Mouse (Mus musculus) intestine, embryonic 16.5 days (tissue): ENCODE results near the gene Olfr1512. TPM values are rescaled to one million over a fixed set of nuclear protein-coding genes. Genes with fewer than 3 reads are reported as not detected.
A peak's percentile ranks its signal among the peaks of the same experiment; 100 is the strongest.

ENCODE experiments used
- ATAC-seq: fragments of 200-750 bp; cut with Nextera tagmentation; 2 replicates; pipeline ENCODE4 v1.8.0; 2017; ENCODE audit warnings: moderate TSS enrichment, moderate library complexity
- H3K27ac ChIP-seq: fragments of 300-500 bp; sonication (generic); 2 replicates; pipeline ENCODE4 v1.5.1; 2014; ENCODE audit warnings: mild to moderate bottlenecking, low read length
- H3K27me3 ChIP-seq: fragments of 300-500 bp; sonication (generic); replicated peaks from 2 replicates; pipeline ENCODE4 v1.6.1; 2014; ENCODE audit warnings: low read length, control low read depth, mixed read lengths; ENCODE audit not compliant: control insufficient read depth, insufficient read depth
- H3K36me3 ChIP-seq: fragments of 300-500 bp; sonication (generic); 2 replicates; pipeline ENCODE4 v1.6.1; 2014; ENCODE audit warnings: low read length, control low read depth; ENCODE audit not compliant: control insufficient read depth, insufficient read depth
- H3K4me1 ChIP-seq: fragments of 300-500 bp; sonication (generic); 2 replicates; pipeline ENCODE4 v1.6.1; 2014; ENCODE audit warnings: low read length, control low read depth, mixed read lengths; ENCODE audit not compliant: control insufficient read depth, insufficient read depth
- H3K4me2 ChIP-seq: fragments of 300-500 bp; sonication (generic); 2 replicates; pipeline ENCODE4 v1.6.1; 2014; ENCODE audit warnings: low read depth, low read length, control low read depth
- H3K4me3 ChIP-seq: fragments of 300-500 bp; sonication (generic); 2 replicates; pipeline ENCODE4 v1.5.1; 2014; ENCODE audit warnings: mild to moderate bottlenecking, low read length
- H3K9ac ChIP-seq: fragments of 300-500 bp; sonication (generic); 2 replicates; pipeline ENCODE4 v1.6.1; 2014; ENCODE audit warnings: low read depth, low read length
- H3K9me3 ChIP-seq: fragments of 300-500 bp; sonication (generic); 2 replicates; pipeline ENCODE4 v1.6.1; 2016; ENCODE audit warnings: low read length, control low read depth; ENCODE audit not compliant: control insufficient read depth
- WGBS: fragments of 180-500 bp; shearing (Covaris S2); extraction: QIAGEN DNeasy Blood & Tissue Kit; methylation state at CpG from one replicate; pipeline ENCODE4 v1.1.7; 2014; 5-methylcytosine and 5-hydroxymethylcytosine counted together
- polyA plus RNA-seq: library from polyadenylated mRNA; unstranded; fragments of >200 nt; fragmentation: Nextera tagmentation; extraction: Ambion mirVana; gene quantifications from 2 replicates; pipeline ENCODE4 v1.2.1, GENCODE M21; 2015

The Olfr1512 gene
- polyA plus RNA-seq, 1 experiment from 2014 or later = not detected

- no peaks in the 10 kb centered on the region for H3K36me3 ChIP-seq
- no peaks in the 10 kb centered on the region; the same call in 1 of the 2 replicates for H3K27me3 ChIP-seq
- H3K4me1 ChIP-seq = no peaks in the 10 kb centered on the region
- H3K9ac ChIP-seq = no peak overlapping the region
- peak overlapping the region; percentile 38 for H3K4me2 ChIP-seq
- H3K9me3 ChIP-seq = no peaks in the 10 kb centered on the region
- no peak overlapping the region for H3K27ac ChIP-seq
- ATAC-seq = peak; percentile 52; the same call in 1 of the 2 replicates
- H3K4me3 ChIP-seq = no peak overlapping the region
- 26% methylated on average over 21 of the region's 21 CpGs for WGBS
These were observed 40.0 kb downstream of the Olfr1512 start for GRCm38 (mm10) chr14:52338751-52339511.

- no peak overlapping the region for H3K4me3 ChIP-seq
- no peak for ATAC-seq
- no peak overlapping the region for H3K27ac ChIP-seq
- 76% methylated on average over 2 of the region's 3 CpGs for WGBS
- H3K9ac ChIP-seq = no peak overlapping the region
- no peak overlapping the region for H3K4me2 ChIP-seq
- peaks cover 11% of the 10 kb centered on the region for H3K27me3 ChIP-seq
- no peaks in the 10 kb centered on the region for H3K9me3 ChIP-seq
- no peaks in the 10 kb centered on the region for H3K4me1 ChIP-seq
- H3K36me3 ChIP-seq = no peaks in the 10 kb centered on the region
These were observed 46.8 kb downstream of the Olfr1512 start for GRCm38 (mm10) chr14:52332171-52332570.

DNA sequence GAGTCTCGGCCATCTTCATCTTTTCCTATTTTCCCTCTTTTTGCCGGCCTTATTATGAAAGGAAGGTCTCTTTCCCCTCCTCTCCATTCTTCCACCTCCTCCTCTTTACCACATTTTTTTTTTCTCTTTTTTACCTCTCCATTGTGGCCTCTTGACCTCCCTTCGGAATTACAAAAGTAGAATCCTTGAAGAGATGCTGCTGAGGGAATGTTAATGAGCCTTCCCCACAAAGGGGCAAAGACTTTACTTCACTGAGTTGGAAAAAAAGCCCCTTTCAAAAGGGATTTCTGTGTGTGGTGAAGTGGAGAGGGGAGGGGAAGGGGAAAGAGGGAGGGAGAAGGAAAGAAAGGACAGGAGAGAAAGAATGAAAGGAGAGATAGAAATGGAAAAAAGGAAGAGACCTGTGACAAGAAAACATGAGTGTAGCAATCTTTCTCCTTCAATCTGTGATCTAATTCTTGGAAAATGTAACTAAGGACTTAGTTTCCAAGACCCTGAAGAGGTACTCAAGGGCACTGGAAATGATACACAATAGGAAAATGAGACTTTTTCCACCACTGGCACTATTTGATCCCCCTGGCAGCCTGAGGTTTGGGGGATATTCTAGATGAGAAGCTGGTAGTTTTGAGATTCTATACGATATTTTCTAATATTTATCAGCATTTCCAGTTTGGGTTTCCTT lies 47.8 kb downstream of the Olfr1512 start:
- ATAC-seq = no peak
- H3K4me1 ChIP-seq = no peaks in the 10 kb centered on the region
- no peak overlapping the region for H3K4me3 ChIP-seq
- H3K4me2 ChIP-seq = no peak overlapping the region
- no peaks in the 10 kb centered on the region for H3K9me3 ChIP-seq
- H3K27ac ChIP-seq = no peak overlapping the region
- WGBS = 34% methylated on average over 4 of the region's 4 CpGs
- no peak overlapping the region for H3K9ac ChIP-seq
- H3K27me3 ChIP-seq = peaks cover 17% of the 10 kb centered on the region
- no peaks in the 10 kb centered on the region for H3K36me3 ChIP-seq

- Histone ChIP-seq H3K9ac (peak within 1 kb of the TSS; percentile 44), H3K9me3 (no peaks in the 10 kb centered on the region), H3K27me3 (peaks cover 17% of the 10 kb centered on the region), H3K4me2 (peak within 1 kb of the TSS; percentile 60), H3K4me3 (peak within 1 kb of the TSS; percentile 41), H3K36me3 (no peaks in the 10 kb centered on the region), H3K27ac (no peak within 1 kb of the TSS), H3K4me1 (no peaks in the 10 kb centered on the region)
- WGBS = 2% methylated on average over 26 of the region's 26 CpGs
- peak; percentile 44; the same call in 1 of the 2 replicates for ATAC-seq
These were observed 50.8 kb downstream of the Olfr1512 start, which contains the start of gene Sall2 for GRCm38 (mm10) chr14:52327910-52328812. Gene Sall2 (minus strand): TSS chr14:52328762.

GRCm38 (mm10) chr14:52327375-52327901 lies 51.5 kb downstream of the Olfr1512 start:
- no peak for ATAC-seq
- WGBS = 5% methylated on average over 14 of the region's 14 CpGs
- peak overlapping the region; percentile 44; the same call in 1 of the 2 replicates for H3K9ac ChIP-seq
- no peaks in the 10 kb centered on the region for H3K4me1 ChIP-seq
- H3K36me3 ChIP-seq = no peaks in the 10 kb centered on the region
- H3K27ac ChIP-seq = no peak overlapping the region
- H3K9me3 ChIP-seq = no peaks in the 10 kb centered on the region
- peak overlapping the region; percentile 60 for H3K4me2 ChIP-seq
- H3K4me3 ChIP-seq = peak overlapping the region; percentile 41
- H3K27me3 ChIP-seq = peaks cover 17% of the 10 kb centered on the region

DNA sequence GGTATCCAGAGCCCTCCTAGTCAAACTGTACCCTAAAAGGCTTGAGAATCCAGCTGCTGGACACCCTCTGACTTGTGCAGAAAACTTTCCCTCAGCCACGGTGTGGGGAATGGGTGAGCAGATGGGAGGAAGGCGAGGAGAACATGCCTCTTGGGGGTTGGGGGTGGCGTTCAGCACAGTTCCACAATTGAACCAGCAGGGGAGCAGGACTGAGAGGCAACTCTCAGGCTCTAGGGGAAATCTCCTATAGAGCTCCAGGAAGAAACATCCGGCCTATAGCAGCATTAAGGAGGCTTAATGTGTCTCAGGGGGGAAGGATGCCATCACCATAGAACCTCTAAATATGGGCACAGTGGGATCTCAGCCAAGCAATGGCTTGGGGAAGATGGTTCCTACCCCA lies 53.1 kb downstream of the Olfr1512 start:
- H3K27me3 ChIP-seq = peaks cover 16% of the 10 kb centered on the region
- H3K9me3 ChIP-seq = no peaks in the 10 kb centered on the region
- no peak for ATAC-seq
- H3K4me1 ChIP-seq = no peaks in the 10 kb centered on the region
- WGBS = 12% methylated on average over 4 of the region's 4 CpGs
- H3K27ac ChIP-seq = no peak overlapping the region
- H3K36me3 ChIP-seq = no peaks in the 10 kb centered on the region
- H3K9ac ChIP-seq = no peak overlapping the region
- no peak overlapping the region for H3K4me2 ChIP-seq
- H3K4me3 ChIP-seq = no peak overlapping the region

Other genes with a start within 250 kb of the Olfr1512 start
- gene Supt16, start 181.8 kb downstream of the Olfr1512 start, polyA plus RNA-seq = 33.2 and 41.1 TPM in 2 replicates
- gene Chd8, start 121.4 kb downstream of the Olfr1512 start, polyA plus RNA-seq = 18.4 and 22.7 TPM in 2 replicates
- gene Tox4, start 100.0 kb downstream of the Olfr1512 start, polyA plus RNA-seq = 36.8 TPM in 2 replicates
- gene Rab2b, start 99.6 kb downstream of the Olfr1512 start, polyA plus RNA-seq = 13.2 and 13.8 TPM in 2 replicates
- gene Mettl3, start 74.0 kb downstream of the Olfr1512 start, polyA plus RNA-seq = 37.5 and 38.7 TPM in 2 replicates
- gene Sall2, start 50.4 kb downstream of the Olfr1512 start, polyA plus RNA-seq = 7.3 and 7.6 TPM in 2 replicates
- gene Olfr1513, start 22.8 kb downstream of the Olfr1512 start, polyA plus RNA-seq = not detected in 2 replicates
- gene Olfr1511, start 18.2 kb upstream of the Olfr1512 start, polyA plus RNA-seq = not detected in 2 replicates
- not detected in 2 replicates for gene Olfr1510, start 35.2 kb upstream of the Olfr1512 start, polyA plus RNA-seq
- gene Olfr1509, start 63.8 kb upstream of the Olfr1512 start, polyA plus RNA-seq = not detected in 2 replicates
- not detected in 2 replicates for gene Olfr1508, start 88.3 kb upstream of the Olfr1512 start, polyA plus RNA-seq
- gene Olfr1507, start 116.6 kb upstream of the Olfr1512 start, polyA plus RNA-seq = not detected in 2 replicates